Mouse (Mus musculus) WW6 (cell line): ENCODE data around the gene Trub2.
"Not testable (repeated sequence)": the region's sequence is repeated elsewhere in the genome, so short reads cannot be mapped to it uniquely, and the experiment has no call there.

Experiments
- DNase-seq: peaks from one replicate; pipeline ENCODE4 v3.0.0-alpha.2; 2013; ENCODE audit warnings: low read depth, low spot score

The Trub2 gene

GRCm38 (mm10) chr2:29787937-29788681 is at the start of gene Trub2:
Gene Trub2, minus strand, starts transcription at chr2:29788502.
- peak; percentile 68 for DNase-seq

- peak; percentile 71 for DNase-seq
Observed at GRCm38 (mm10) chr2:29835391-29835899, 47.1 kb upstream of the Trub2 start.

- no peak for DNase-seq
Observed at GRCm38 (mm10) chr2:29833796-29834195, 45.5 kb upstream of the Trub2 start.

- DNase-seq = no peak
Observed at GRCm38 (mm10) chr2:29831106-29831505, 42.8 kb upstream of the Trub2 start.

- DNase-seq = no peak
Observed at GRCm38 (mm10) chr2:29827709-29828024, 39.4 kb upstream of the Trub2 start.

GRCm38 (mm10) chr2:29826926-29827708 is 38.8 kb upstream of the Trub2 start:
- peak; percentile 94 for DNase-seq

- no peak for DNase-seq
Observed at GRCm38 (mm10) chr2:29826318-29826925, 38.1 kb upstream of the Trub2 start.

- DNase-seq = peak; percentile 93
Observed at GRCm38 (mm10) chr2:29820025-29820817, 31.9 kb upstream of the Trub2 start, which contains the start of gene Urm1. Gene Urm1, plus strand, starts transcription at chr2:29820075.

- DNase-seq = no peak
Observed at GRCm38 (mm10) chr2:29819363-29819762, 31.1 kb upstream of the Trub2 start.

GRCm38 (mm10) chr2:29817426-29818232 is 29.3 kb upstream of the Trub2 start:
- peak; percentile 74 for DNase-seq

GRCm38 (mm10) chr2:29815678-29816371 is 27.5 kb upstream of the Trub2 start:
- no peak for DNase-seq

GRCm38 (mm10) chr2:29803400-29803831 is 15.1 kb upstream of the Trub2 start:
- no peak for DNase-seq

GRCm38 (mm10) chr2:29802827-29803201 is 14.5 kb upstream of the Trub2 start:
- DNase-seq = no peak

GRCm38 (mm10) chr2:29802075-29802826 is 13.9 kb upstream of the Trub2 start, which contains the start of gene Slc27a4:
Gene Slc27a4, plus strand, starts transcription at chr2:29802634.
- peak; percentile 80 for DNase-seq

GRCm38 (mm10) chr2:29792772-29793487 is 4.6 kb upstream of the Trub2 start:
- DNase-seq = no peak

GRCm38 (mm10) chr2:29787104-29787917 is 991 bp downstream of the Trub2 start, which contains the start of gene Coq4:
Gene Coq4, plus strand, starts transcription at chr2:29787493.
- peak; percentile 86 for DNase-seq

GRCm38 (mm10) chr2:29784290-29784689 is 4.0 kb downstream of the Trub2 start:
- no peak for DNase-seq

GRCm38 (mm10) chr2:29781256-29781655 is 7.0 kb downstream of the Trub2 start:
- not testable (repeated sequence) for DNase-seq
